Mouse (Mus musculus): ENCODE data around the gene Lypd3. TPM values are rescaled to one million over a fixed set of nuclear protein-coding genes. Genes with fewer than 3 reads are reported as not detected.

The Lypd3 gene
- polyA plus RNA-seq (2016; fragmentation: Nextera tagmentation; extraction: Ambion mirVana) = 3.1 and 3.3 TPM in 2 replicates

GRCm38 (mm10) chr7:24636264-24636663 lies at the start of gene Lypd3:
Gene Lypd3 (plus strand): TSS chr7:24636550.
- Histone ChIP-seq H3K4me2 (peak within 1 kb of the TSS; percentile 68), H3K36me3 (no peaks in the 10 kb centered on the region), H3K4me1 (replicated peaks) (peaks cover 16% of the 10 kb centered on the region), H3K4me3 (replicated peaks) (peak within 1 kb of the TSS; percentile 40), H3K27ac (no peak within 1 kb of the TSS), H3K9ac (replicated peaks) (no peak within 1 kb of the TSS; the same call in 1 of the 2 replicates), H3K27me3 (peaks cover 57% of the 10 kb centered on the region), H3K9me3 (peaks cover 6% of the 10 kb centered on the region; the same call in 1 of the 2 replicates)
- ATAC-seq (ENCODE audit: insufficient number of reproducible peaks, insufficient read depth, low FRiP score, low TSS enrichment, low read depth) = no peak
- WGBS = 19% methylated on average over 15 of the region's 15 CpGs

DNA sequence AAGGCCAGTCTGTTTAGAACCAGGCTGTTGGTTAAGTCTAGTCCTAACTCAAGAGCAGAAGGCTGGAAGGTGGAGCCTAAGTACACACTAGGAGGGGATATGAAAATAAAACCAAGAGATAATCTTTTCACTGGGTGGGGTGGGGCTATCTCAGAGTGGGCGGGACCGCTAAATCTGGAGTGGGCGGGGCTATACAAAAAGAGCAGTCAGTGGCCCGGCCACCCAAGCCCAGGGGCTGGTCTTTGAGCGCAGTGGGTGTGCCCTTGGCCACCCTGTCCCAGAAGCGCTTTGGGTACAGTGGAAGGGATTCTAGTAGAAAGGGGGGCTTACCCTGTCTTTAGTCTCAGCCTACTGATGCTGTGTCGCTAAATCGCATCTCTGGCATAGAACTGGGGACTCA lies 49.5 kb upstream of the Lypd3 start:
- peaks cover 16% of the 10 kb centered on the region for H3K9me3 ChIP-seq
- H3K36me3 ChIP-seq = no peaks in the 10 kb centered on the region
- peaks cover 37% of the 10 kb centered on the region for H3K27me3 ChIP-seq
- no peak overlapping the region for H3K27ac ChIP-seq
- ATAC-seq (ENCODE audit: insufficient number of reproducible peaks, insufficient read depth, low FRiP score, low TSS enrichment, low read depth) = peak; percentile 74
- peak overlapping the region; percentile 74 for H3K4me2 ChIP-seq
- peak overlapping the region; percentile 71 for H3K9ac ChIP-seq (replicated peaks)
- peak overlapping the region; percentile 55 for H3K4me3 ChIP-seq (replicated peaks)
- 8% methylated on average over 8 of the region's 8 CpGs for WGBS
- peaks cover 10% of the 10 kb centered on the region for H3K4me1 ChIP-seq (replicated peaks)

DNA sequence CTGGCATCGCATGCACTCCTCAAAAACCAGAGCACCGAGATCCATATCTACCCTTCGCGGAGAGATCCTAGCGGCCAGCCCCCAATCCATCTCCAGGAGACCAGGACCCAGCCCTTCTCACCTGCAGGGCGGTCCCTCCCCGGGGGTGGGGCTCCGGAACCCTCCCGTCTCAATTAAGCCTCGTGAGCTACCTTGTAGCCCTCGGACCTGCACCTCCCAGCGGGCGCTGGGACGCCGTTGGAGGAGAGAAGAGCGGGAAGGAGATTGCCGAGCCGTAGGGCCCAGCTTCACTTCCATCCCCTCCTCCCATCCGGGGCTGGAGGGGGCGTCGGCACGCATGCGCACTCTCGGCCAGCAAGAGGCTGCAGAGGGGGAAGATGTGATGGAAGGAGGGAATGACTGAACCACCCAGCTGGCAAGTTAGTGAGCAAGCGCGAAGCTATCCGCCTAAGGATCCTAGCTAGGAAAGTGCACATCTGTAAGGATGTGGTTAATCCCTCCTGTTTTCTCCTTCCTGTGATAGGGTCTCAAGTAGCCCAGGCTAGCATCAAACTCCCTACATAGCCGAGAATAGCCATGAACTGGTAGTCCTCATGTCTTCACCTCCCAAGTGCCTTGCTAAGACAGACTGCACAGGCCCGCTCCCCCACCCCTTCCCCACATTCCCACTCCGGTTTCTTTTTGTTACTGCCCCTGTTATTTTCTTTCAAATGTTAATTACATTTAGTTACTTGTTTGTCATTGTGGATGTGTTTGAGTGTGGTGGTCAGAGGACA lies 48.8 kb upstream of the Lypd3 start, which contains the start of the genes Ethe1 and Zfp575:
Gene Ethe1, plus strand, starts transcription at position 214 of the 776 bp plus-strand sequence.
Gene Zfp575, minus strand, starts transcription at position 312 of the 776 bp plus-strand sequence.
- H3K4me3 ChIP-seq (replicated peaks) = peak within 1 kb of the TSS; percentile 55
- H3K9me3 ChIP-seq = peaks cover 16% of the 10 kb centered on the region
- peak; percentile 44 for ATAC-seq (ENCODE audit: insufficient number of reproducible peaks, insufficient read depth, low FRiP score, low TSS enrichment, low read depth)
- peaks cover 37% of the 10 kb centered on the region for H3K27me3 ChIP-seq
- H3K4me1 ChIP-seq (replicated peaks) = peaks cover 10% of the 10 kb centered on the region
- peak within 1 kb of the TSS; percentile 71 for H3K9ac ChIP-seq (replicated peaks)
- WGBS = 7% methylated on average over 30 of the region's 30 CpGs
- H3K36me3 ChIP-seq = no peaks in the 10 kb centered on the region
- H3K27ac ChIP-seq = no peak within 1 kb of the TSS
- H3K4me2 ChIP-seq = peak within 1 kb of the TSS; percentile 74

DNA sequence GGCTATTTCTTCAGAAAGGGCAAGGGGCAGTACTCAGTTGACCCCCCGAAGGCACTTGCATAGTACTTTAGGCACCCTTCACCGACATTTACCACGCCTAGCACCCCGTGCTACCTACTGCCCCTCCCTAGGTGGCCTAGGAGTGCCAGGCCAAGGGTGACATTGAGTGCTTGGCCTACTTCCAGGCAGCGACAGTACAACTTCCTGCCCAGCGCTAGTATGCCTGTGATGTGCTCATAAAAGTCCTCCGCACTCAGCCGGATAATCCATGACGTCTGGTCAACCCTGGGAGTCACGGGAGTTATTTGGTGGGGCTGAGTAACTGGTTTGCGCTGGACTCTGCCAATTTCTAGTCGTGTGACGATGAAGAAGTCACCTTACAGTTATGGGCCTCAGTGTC lies 48.0 kb upstream of the Lypd3 start:
- no peak overlapping the region for H3K4me3 ChIP-seq (replicated peaks)
- no peaks in the 10 kb centered on the region for H3K36me3 ChIP-seq
- no peak overlapping the region for H3K9ac ChIP-seq (replicated peaks)
- no peak for ATAC-seq (ENCODE audit: insufficient number of reproducible peaks, insufficient read depth, low FRiP score, low TSS enrichment, low read depth)
- no peak overlapping the region for H3K4me2 ChIP-seq
- H3K4me1 ChIP-seq (replicated peaks) = peaks cover 12% of the 10 kb centered on the region
- 62% methylated on average over 13 of the region's 13 CpGs for WGBS
- H3K9me3 ChIP-seq = peaks cover 16% of the 10 kb centered on the region
- H3K27me3 ChIP-seq = peaks cover 37% of the 10 kb centered on the region
- no peak overlapping the region for H3K27ac ChIP-seq

- no peak overlapping the region for H3K27ac ChIP-seq
- peaks cover 26% of the 10 kb centered on the region for H3K4me1 ChIP-seq (replicated peaks)
- no peak for ATAC-seq (ENCODE audit: insufficient number of reproducible peaks, insufficient read depth, low FRiP score, low TSS enrichment, low read depth)
- H3K36me3 ChIP-seq = no peaks in the 10 kb centered on the region
- 75% methylated on average over 5 of the region's 5 CpGs for WGBS
- H3K4me3 ChIP-seq (replicated peaks) = no peak overlapping the region
- peaks cover 24% of the 10 kb centered on the region for H3K27me3 ChIP-seq
- no peak overlapping the region for H3K4me2 ChIP-seq
- peaks cover 2% of the 10 kb centered on the region; the same call in 1 of the 2 replicates for H3K9me3 ChIP-seq
- no peak overlapping the region for H3K9ac ChIP-seq (replicated peaks)
Measured at GRCm38 (mm10) chr7:24591735-24592134, 44.6 kb upstream of the Lypd3 start.

DNA sequence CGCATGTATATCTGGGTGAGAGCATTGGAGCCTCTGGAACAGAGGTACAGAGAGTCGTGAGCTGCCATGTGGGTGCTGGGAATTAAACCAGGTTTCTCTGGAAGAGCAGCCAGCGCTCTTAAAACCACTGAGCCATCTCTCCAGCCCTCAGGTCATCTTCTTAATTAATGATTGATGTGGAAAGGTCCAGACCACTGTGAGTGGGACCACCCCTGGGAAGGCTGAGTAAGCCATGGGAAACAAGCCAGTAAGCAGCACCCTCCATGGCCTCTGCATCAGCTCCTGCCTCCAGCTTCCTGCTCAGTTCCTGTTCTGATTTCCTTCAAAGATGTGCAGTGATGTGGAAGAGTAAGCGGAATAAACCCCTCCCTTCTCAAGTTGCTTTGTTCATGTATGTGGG lies 44.2 kb upstream of the Lypd3 start:
- H3K4me1 ChIP-seq (replicated peaks) = peaks cover 23% of the 10 kb centered on the region
- 54% methylated on average over 4 of the region's 4 CpGs for WGBS
- H3K9me3 ChIP-seq = no peaks in the 10 kb centered on the region

GRCm38 (mm10) chr7:24592781-24593180 lies 43.6 kb upstream of the Lypd3 start:
- 78% methylated on average over 6 of the region's 6 CpGs for WGBS
- Histone ChIP-seq H3K4me1 (replicated peaks) (peaks cover 16% of the 10 kb centered on the region), H3K9me3 (no peaks in the 10 kb centered on the region), H3K27ac (no peak overlapping the region), H3K27me3 (peaks cover 17% of the 10 kb centered on the region), H3K4me3 (replicated peaks) (no peak overlapping the region), H3K4me2 (no peak overlapping the region), H3K36me3 (no peaks in the 10 kb centered on the region), H3K9ac (replicated peaks) (no peak overlapping the region)
- ATAC-seq (ENCODE audit: insufficient number of reproducible peaks, insufficient read depth, low FRiP score, low TSS enrichment, low read depth) = no peak

More for the DNA sequence above, 44.2 kb upstream of the Lypd3 start:
- H3K27ac ChIP-seq = no peak overlapping the region
- no peak overlapping the region for H3K4me3 ChIP-seq (replicated peaks)
- H3K9ac ChIP-seq (replicated peaks) = no peak overlapping the region
- no peak for ATAC-seq (ENCODE audit: insufficient number of reproducible peaks, insufficient read depth, low FRiP score, low TSS enrichment, low read depth)
- H3K27me3 ChIP-seq = peaks cover 21% of the 10 kb centered on the region
- no peaks in the 10 kb centered on the region for H3K36me3 ChIP-seq
- H3K4me2 ChIP-seq = no peak overlapping the region

GRCm38 (mm10) chr7:24593621-24594308 lies 42.6 kb upstream of the Lypd3 start:
- Histone ChIP-seq H3K27ac (peak overlapping the region; percentile 45; the same call in 1 of the 2 replicates), H3K4me1 (replicated peaks) (peaks cover 15% of the 10 kb centered on the region)
- 2% methylated on average over 39 of the region's 39 CpGs for WGBS

DNA sequence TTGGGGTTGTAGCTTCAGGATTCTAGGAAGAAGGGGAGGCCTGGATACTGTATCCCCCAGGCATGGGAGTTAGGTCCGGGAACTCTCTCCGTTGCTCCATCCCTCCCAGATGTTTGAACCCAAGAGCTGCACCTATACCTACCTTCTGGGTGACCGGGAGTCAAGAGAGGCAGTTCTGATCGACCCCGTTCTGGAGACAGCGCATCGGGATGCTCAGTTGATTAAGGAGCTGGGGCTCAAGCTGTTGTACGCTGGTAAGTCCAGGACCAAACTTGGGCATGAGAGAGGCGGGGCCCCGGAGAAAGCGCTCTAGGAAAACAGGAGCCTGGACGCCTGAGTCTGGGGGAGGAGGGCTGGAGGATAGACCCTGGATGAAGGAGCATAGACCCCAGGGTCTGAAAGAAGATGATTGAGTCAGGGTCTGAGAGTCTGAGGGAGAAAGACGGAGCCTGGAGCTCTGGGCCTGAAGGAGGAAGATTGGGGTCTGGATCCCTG lies 42.0 kb upstream of the Lypd3 start:
- under 1% methylated on average over 13 of the region's 13 CpGs for WGBS
- no peaks in the 10 kb centered on the region for H3K9me3 ChIP-seq
- peaks cover 15% of the 10 kb centered on the region for H3K27me3 ChIP-seq
- H3K4me2 ChIP-seq = peak overlapping the region; percentile 72
- no peak for ATAC-seq (ENCODE audit: insufficient number of reproducible peaks, insufficient read depth, low FRiP score, low TSS enrichment, low read depth)
- no peak overlapping the region; the same call in 1 of the 2 replicates for H3K27ac ChIP-seq
- no peaks in the 10 kb centered on the region for H3K36me3 ChIP-seq
- peak overlapping the region; percentile 69 for H3K9ac ChIP-seq (replicated peaks)
- H3K4me1 ChIP-seq (replicated peaks) = peaks cover 15% of the 10 kb centered on the region
- H3K4me3 ChIP-seq (replicated peaks) = peak overlapping the region; percentile 77

More at GRCm38 (mm10) chr7:24593621-24594308, 42.6 kb upstream of the Lypd3 start:
- Histone ChIP-seq H3K4me3 (replicated peaks) (peak overlapping the region; percentile 77), H3K36me3 (no peaks in the 10 kb centered on the region), H3K4me2 (peak overlapping the region; percentile 72), H3K9me3 (no peaks in the 10 kb centered on the region), H3K27me3 (peaks cover 15% of the 10 kb centered on the region), H3K9ac (replicated peaks) (peak overlapping the region; percentile 69)
- peak; percentile 89 for ATAC-seq (ENCODE audit: insufficient number of reproducible peaks, insufficient read depth, low FRiP score, low TSS enrichment, low read depth)

DNA sequence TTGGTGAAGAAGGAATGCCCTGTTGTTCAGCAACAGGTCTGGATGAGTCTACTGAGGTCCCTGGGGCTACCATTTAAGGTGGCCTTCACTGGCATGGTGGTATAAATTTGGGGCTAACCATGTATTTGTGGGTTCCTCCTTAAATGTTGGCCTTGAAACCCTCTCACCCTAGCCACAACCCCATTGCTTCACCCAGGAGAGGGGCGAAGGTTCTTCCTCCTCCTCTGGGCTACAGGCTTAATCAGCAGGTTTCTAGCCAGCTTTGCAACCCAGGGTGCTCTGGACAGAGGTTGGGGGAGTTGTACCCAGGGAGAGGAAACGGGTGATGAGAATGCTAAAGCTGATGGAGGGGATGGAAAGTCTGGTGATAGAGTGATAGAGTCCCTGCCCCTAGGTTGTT lies 40.9 kb upstream of the Lypd3 start:
- Histone ChIP-seq H3K9me3 (no peaks in the 10 kb centered on the region), H3K4me3 (replicated peaks) (no peak overlapping the region), H3K4me2 (no peak overlapping the region), H3K36me3 (peaks cover 5% of the 10 kb centered on the region; the same call in 1 of the 2 replicates), H3K27me3 (peaks cover 15% of the 10 kb centered on the region), H3K4me1 (replicated peaks) (peaks cover 15% of the 10 kb centered on the region), H3K27ac (no peak overlapping the region), H3K9ac (replicated peaks) (no peak overlapping the region)
- no peak for ATAC-seq (ENCODE audit: insufficient number of reproducible peaks, insufficient read depth, low FRiP score, low TSS enrichment, low read depth)
- WGBS = 69% methylated on average over 2 of the region's 2 CpGs

DNA sequence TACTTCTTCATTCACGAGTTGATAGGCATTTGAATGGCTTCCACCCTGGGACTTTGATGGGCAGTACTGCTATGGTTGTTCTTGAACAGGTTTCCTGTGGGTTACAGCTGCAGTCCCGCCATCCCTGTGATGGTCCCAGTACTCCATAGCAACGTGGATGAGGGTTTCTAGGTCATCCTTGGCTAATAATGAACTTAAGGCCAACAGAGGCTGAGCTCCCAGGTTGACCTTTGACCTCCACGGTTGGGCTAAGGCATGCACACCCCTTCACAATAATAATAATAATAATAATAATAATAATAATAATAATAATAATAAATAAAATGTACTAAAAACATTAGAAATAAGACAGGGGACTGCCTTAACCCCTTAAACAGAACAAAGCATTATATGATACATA lies 38.2 kb upstream of the Lypd3 start:
- Histone ChIP-seq H3K27ac (no peak overlapping the region), H3K36me3 (peaks cover 5% of the 10 kb centered on the region; the same call in 1 of the 2 replicates), H3K27me3 (peaks cover 15% of the 10 kb centered on the region), H3K9me3 (no peaks in the 10 kb centered on the region), H3K4me3 (replicated peaks) (no peak overlapping the region), H3K4me2 (no peak overlapping the region), H3K9ac (replicated peaks) (no peak overlapping the region), H3K4me1 (replicated peaks) (peaks cover 15% of the 10 kb centered on the region)
- WGBS = 63% methylated on average over 4 of the region's 4 CpGs
- ATAC-seq (ENCODE audit: insufficient number of reproducible peaks, insufficient read depth, low FRiP score, low TSS enrichment, low read depth) = no peak
